24 mouse cellular contexts compared by ENCODE assay signal in genomic region chr13:58521331-58522030, GRCm38 (mm10).
A peak's percentile ranks its signal among the peaks of the same experiment; 100 is the strongest.
DNase-seq lines count a peak whose midpoint lies in the region; ATAC-seq and TF ChIP-seq lines count a peak whose summit lies in the region.
"Had no signal": no experiment of that assay in that cellular context is flagged by ENCODE, and none has a peak within 500 bp of the region (broad histone marks: within the 10 kb centered on the region; RNA-seq: fewer than 3 reads in every experiment).

No protein-coding gene starts in this region.

- WGBS in liver, embryonic 11.5 days: 67% methylated on average over 9 of the region's 9 CpGs
- WGBS in liver, embryonic 14.5 days (ENCODE audit: insufficient replicate concordance): 47% methylated on average over 9 of the region's 9 CpGs
- WGBS in heart, embryonic 12.5 days: 81% methylated on average over 9 of the region's 9 CpGs

- no peak for DNase-seq in liver, embryonic 11.5 days (ENCODE audit: low spot score)
- DNase-seq in liver: no peak
- DNase-seq in liver, embryonic 14.5 days (ENCODE audit: low read depth in 3 of 3, low spot score in 3 of 3): no peak
- DNase-seq in left cerebral cortex, adult 11 months (ENCODE audit: low spot score): no peak
- DNase-seq in spleen, adult 12 weeks (ENCODE audit: low spot score): no peak
- DNase-seq: adrenal gland, adult 2 months; cerebellum, adult 11 months; cerebellum, adult 9-11 months; gastrocnemius, postnatal 36 days; heart, postnatal 4 days; kidney, adult 8-10 months; lung, adult 2 months; lung, postnatal 14 days; thymus, postnatal 25 days had no signal

- TF ChIP-seq EP300 in liver, embryonic 14.5 days (IDR thresholded peaks at IDR 0.05; ENCODE audit: low read depth): peak; percentile 74

- H3K27me3 ChIP-seq in liver, embryonic 11.5 days (replicated peaks; ENCODE audit: control insufficient read depth, insufficient read depth, low read length): peaks cover 3% of the 10 kb centered on the region; the same call in 1 of the 2 replicates
- H3K27me3 ChIP-seq in liver, embryonic 14.5 days (ENCODE audit: control insufficient read depth, insufficient read depth, low read length): no peaks in the 10 kb centered on the region; the same call in 1 of the 2 replicates
- H3K27me3 ChIP-seq in myocyte (ENCODE audit: control insufficient read depth, insufficient read depth, insufficient read length): no peaks in the 10 kb centered on the region
- no peaks in the 10 kb centered on the region for H3K27me3 ChIP-seq in heart, embryonic 12.5 days (replicated peaks)
- H3K27me3 ChIP-seq: midbrain, embryonic 15.5 days had no signal

- ATAC-seq in liver, embryonic 11.5 days (replicated peaks; ENCODE audit: low FRiP score): peak; percentile 48
- 0 out of 2 replicates have a peak, but pooled peaks have one; percentile 16 for ATAC-seq in erythroblast, adult 5-6 weeks (replicated peaks; ENCODE audit: low FRiP score, poor library complexity, severe bottlenecking)
- peak; percentile 48; the same call in 1 of the 2 replicates for ATAC-seq in liver, embryonic 14.5 days (ENCODE audit: insufficient read depth)
- ATAC-seq in heart, embryonic 12.5 days (ENCODE audit: insufficient number of reproducible peaks, low FRiP score): no peak
- ATAC-seq: forebrain, embryonic 13.5 days; inflammation-experienced regulatory T-cells, adult 6 months; midbrain, embryonic 15.5 days had no signal

- peak overlapping the region; percentile 2; the same call in 1 of the 2 replicates for H3K4me2 ChIP-seq in liver, embryonic 11.5 days
- peak overlapping the region; percentile 78 for H3K4me2 ChIP-seq in liver, embryonic 14.5 days (ENCODE audit: low read depth)
- H3K4me2 ChIP-seq in myocyte (ENCODE audit: low read depth): peak overlapping the region; percentile 69
- H3K4me2 ChIP-seq in heart, embryonic 12.5 days: no peak overlapping the region
- H3K4me2 ChIP-seq: forebrain, embryonic 13.5 days; heart, embryonic 15.5 days; hindbrain, embryonic 14.5 days; limb, embryonic 12.5 days; midbrain, embryonic 15.5 days had no signal

- no peak overlapping the region for H3ac ChIP-seq in myocyte (ENCODE audit: control insufficient read depth, insufficient read length)

- H3K4me3 ChIP-seq in liver, embryonic 11.5 days (ENCODE audit: low read depth, low read length): no peak overlapping the region
- H3K4me3 ChIP-seq in liver, embryonic 14.5 days (ENCODE audit: insufficient read depth in 1 of 2, low read depth in 2 of 2, low read length in 2 of 2): no peak overlapping the region
- no peak overlapping the region for H3K4me3 ChIP-seq in myocyte
- no peak overlapping the region for H3K4me3 ChIP-seq in heart, embryonic 12.5 days
- H3K4me3 ChIP-seq: embryonic facial prominence, embryonic 10.5 days; forebrain, embryonic 13.5 days; heart, embryonic 15.5 days; limb, embryonic 12.5 days; midbrain, embryonic 15.5 days had no signal

- TF ChIP-seq POLR2A in myocyte (IDR thresholded peaks at IDR 0.05; ENCODE audit: insufficient read length, low read depth): no peak

- no peak overlapping the region for H3K9ac ChIP-seq in liver, embryonic 11.5 days (ENCODE audit: low read depth, low read length)
- H3K9ac ChIP-seq in liver, embryonic 14.5 days (replicated peaks): no peak overlapping the region; the same call in 1 of the 2 replicates
- H3K9ac ChIP-seq in heart, embryonic 12.5 days: no peak overlapping the region
- H3K9ac ChIP-seq: forebrain, embryonic 13.5 days; heart, embryonic 15.5 days; hindbrain, embryonic 14.5 days; limb, embryonic 12.5 days; midbrain, embryonic 15.5 days had no signal

- no peak for TF ChIP-seq CTCF in liver, embryonic 14.5 days (IDR thresholded peaks at IDR 0.05; ENCODE audit: low read depth)

- H3K4me1 ChIP-seq in liver, embryonic 11.5 days (replicated peaks; ENCODE audit: control insufficient read depth, insufficient read depth, low read length): peaks cover 30% of the 10 kb centered on the region
- peaks cover 34 to 59% of the 10 kb centered on the region in 2 experiments for H3K4me1 ChIP-seq in liver, embryonic 14.5 days (replicated peaks; ENCODE audit: control insufficient read depth in 2 of 2, insufficient read depth in 2 of 2, low read length in 1 of 2)
- peaks cover 27% of the 10 kb centered on the region for H3K4me1 ChIP-seq in heart, embryonic 12.5 days (replicated peaks)
- H3K4me1 ChIP-seq: forebrain, embryonic 13.5 days; midbrain, embryonic 15.5 days had no signal

- H3K79me2 ChIP-seq in myocyte (ENCODE audit: control insufficient read depth, insufficient read depth): no peaks in the 10 kb centered on the region

- no peaks in the 10 kb centered on the region for H3K9me3 ChIP-seq in liver, embryonic 11.5 days (ENCODE audit: control insufficient read depth, low read length)
- no peaks in the 10 kb centered on the region for H3K9me3 ChIP-seq in liver, embryonic 14.5 days (ENCODE audit: control insufficient read depth, low read length)
- peaks cover 4% of the 10 kb centered on the region; the same call in 1 of the 2 replicates for H3K9me3 ChIP-seq in heart, embryonic 12.5 days (replicated peaks)
- H3K9me3 ChIP-seq: embryonic facial prominence, embryonic 10.5 days; forebrain, embryonic 13.5 days; heart, embryonic 15.5 days; limb, embryonic 12.5 days; midbrain, embryonic 15.5 days had no signal

- H3K27ac ChIP-seq in liver, embryonic 11.5 days (ENCODE audit: low read depth, low read length): peak overlapping the region; percentile 86
- peak overlapping the region; percentile 66 for H3K27ac ChIP-seq in liver, embryonic 14.5 days
- no peak overlapping the region for H3K27ac ChIP-seq in heart, embryonic 12.5 days (ENCODE audit: poor library complexity, severe bottlenecking)
- H3K27ac ChIP-seq: embryonic facial prominence, embryonic 10.5 days; forebrain, embryonic 13.5 days; heart, embryonic 15.5 days; hindbrain, embryonic 14.5 days; limb, embryonic 12.5 days; midbrain, embryonic 15.5 days had no signal

- no peaks in the 10 kb centered on the region for H3K36me3 ChIP-seq in liver, embryonic 11.5 days (ENCODE audit: control insufficient read depth, insufficient read depth, low read length)
- H3K36me3 ChIP-seq in liver, embryonic 14.5 days (replicated peaks; ENCODE audit: control insufficient read depth, insufficient read depth, low read depth): no peaks in the 10 kb centered on the region
- H3K36me3 ChIP-seq in myocyte (ENCODE audit: control insufficient read depth, insufficient read depth): no peaks in the 10 kb centered on the region
- H3K36me3 ChIP-seq in heart, embryonic 12.5 days: no peaks in the 10 kb centered on the region
- H3K36me3 ChIP-seq: embryonic facial prominence, embryonic 10.5 days; heart, embryonic 15.5 days; limb, embryonic 12.5 days; midbrain, embryonic 15.5 days had no signal

TF ChIP-seq in myocyte, 11 proteins besides CTCF, POLR2A, EP300 and RAD21:
- TF ChIP-seq MYOD1 (IDR thresholded peaks at IDR 0.05; ENCODE audit: control insufficient read depth in 1 of 3, insufficient read length in 2 of 3, low read depth in 2 of 3): no peak
- TF ChIP-seq REST (IDR thresholded peaks at IDR 0.05; ENCODE audit: insufficient read depth, insufficient read length): no peak
- no peak for TF ChIP-seq TCF12 (IDR thresholded peaks at IDR 0.05; ENCODE audit: insufficient read depth, poor library complexity, severe bottlenecking)
- no peak for TF ChIP-seq TCF3 (IDR thresholded peaks at IDR 0.05; ENCODE audit: insufficient read length, low read depth)
- TF ChIP-seq E2F4 (IDR thresholded peaks at IDR 0.05; ENCODE audit: insufficient read depth): no peak
- TF ChIP-seq POLR2AphosphoS2 (IDR thresholded peaks at IDR 0.05; ENCODE audit: insufficient read length, low read depth): no peak
- no peak for TF ChIP-seq USF1 (IDR thresholded peaks at IDR 0.05; ENCODE audit: low read depth)
- no peak for TF ChIP-seq SRF (IDR thresholded peaks at IDR 0.05; ENCODE audit: control insufficient read depth, insufficient read length, low read depth)
- no peak for TF ChIP-seq MAX (IDR thresholded peaks at IDR 0.05; ENCODE audit: low read depth)
- TF ChIP-seq CEBPB (IDR thresholded peaks at IDR 0.05; ENCODE audit: insufficient read depth, poor library complexity, severe bottlenecking): no peak
- no peak for TF ChIP-seq MYOG (IDR thresholded peaks at IDR 0.05; ENCODE audit: control insufficient read depth in 1 of 3, insufficient read depth in 1 of 3, insufficient read length in 2 of 3, low read depth in 2 of 3)
TF ChIP-seq in myocyte: peak in this region for 0.
